Mouse (Mus musculus) adrenal gland, postnatal 4 days (tissue): ENCODE results near the gene Ddt. TPM values are rescaled to one million over a fixed set of nuclear protein-coding genes. Genes with fewer than 3 reads are reported as not detected.

ENCODE experiments used
- DNase-seq, 2 experiments: peaks; one replicate each; pipeline ENCODE4 v3.0.0; 2021 to 2022; ENCODE audit warnings: low spot score in 2 of 2, mixed read lengths in 2 of 2
- long read RNA-seq, 2 experiments: library from polyadenylated mRNA; stranded (forward); transcript quantifications; one replicate each; pipeline ENCODE4 v2.0.0; 2021
- total RNA-seq, 2 experiments: library from RNA; stranded (reverse); gene quantifications; 2 replicates each; pipeline ENCODE4 v1.2.3; 2021

The Ddt gene
- 10 to 100 TPM; 57.0 to 67.9 TPM for total RNA-seq
- long read RNA-seq, experiment 1, transcript Ddt-201 (3 exons, 649 nt): major isoform, 45 of 50 reads
- long read RNA-seq, experiment 1, partial matches to known transcripts: 0 of 50 reads
- long read RNA-seq, experiment 1, other reads (novel, unspliced or antisense): 4 of 50 reads
- long read RNA-seq, experiment 2, transcript Ddt-201 (3 exons, 649 nt): major isoform, 29 of 29 reads
- long read RNA-seq, experiment 2, partial matches to known transcripts: 0 of 29 reads
- long read RNA-seq, experiment 2, other reads (novel, unspliced or antisense): 0 of 29 reads

DNA sequence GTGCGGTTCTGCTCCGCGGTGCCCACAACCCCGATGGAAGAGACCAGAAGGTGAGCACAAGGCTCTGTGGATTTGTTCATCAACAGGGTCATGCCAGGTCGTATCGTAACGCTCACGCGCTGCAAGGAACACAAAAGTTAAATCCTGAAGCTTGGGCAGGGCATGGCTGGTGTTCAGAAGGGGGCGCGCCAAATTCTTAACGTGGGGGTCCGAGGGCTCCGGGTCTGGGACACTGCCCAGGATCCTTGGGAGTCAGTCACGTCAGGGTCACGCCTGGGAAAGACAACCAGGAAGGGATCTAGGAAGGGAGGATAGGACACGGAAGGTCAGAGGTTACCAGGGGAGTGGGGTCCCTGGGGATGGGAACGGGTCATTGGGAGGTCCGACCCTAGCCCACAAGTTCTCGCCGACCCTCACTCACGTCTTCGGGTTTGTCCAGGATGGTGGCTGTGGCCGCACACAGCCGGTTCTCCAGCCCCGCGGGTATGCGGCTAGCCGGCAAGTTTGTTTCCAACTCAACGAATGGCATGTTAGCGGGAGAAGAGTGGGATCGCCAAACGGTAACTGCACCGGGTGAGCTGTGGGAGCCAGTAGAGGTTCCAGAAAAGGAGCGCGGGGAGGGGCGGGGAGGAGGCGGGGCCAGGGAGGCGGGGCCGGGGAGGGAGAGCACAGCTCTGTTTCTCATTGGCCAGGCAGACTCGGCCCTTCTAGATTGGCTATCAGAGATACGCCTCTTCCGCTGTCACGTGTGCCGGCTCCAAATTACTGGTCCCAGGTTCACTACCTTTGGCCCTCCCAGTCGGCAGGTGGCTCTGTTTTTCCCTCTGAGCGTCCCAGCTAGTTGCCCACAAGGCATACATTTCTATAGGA is at the start of gene Ddt:
Gene Ddt, minus strand, starts transcription at position 620 of the 870 bp plus-strand sequence.
- peak; percentile 68 to 74 for DNase-seq

DNA sequence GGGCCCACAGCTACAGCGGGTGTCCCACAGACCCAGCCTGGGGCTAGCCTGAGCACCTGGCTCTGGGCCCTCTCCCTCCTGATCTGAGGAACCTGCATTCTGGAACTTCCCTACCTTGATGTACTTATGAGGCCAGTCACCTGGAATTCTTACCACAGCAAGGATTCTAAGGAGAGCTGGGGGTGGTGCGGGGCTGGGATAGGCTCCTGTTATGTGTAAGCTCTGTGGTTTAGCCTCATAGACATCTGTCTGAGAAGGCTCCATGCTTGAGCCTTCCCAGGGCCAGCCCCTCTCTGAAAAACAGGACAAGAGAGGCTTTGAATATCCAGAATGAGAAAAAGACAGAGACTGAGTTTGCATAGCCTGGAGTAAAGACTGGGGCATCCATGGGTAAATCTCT is 49.2 kb upstream of the Ddt start, which contains the start of gene Gstt4:
Gene Gstt4, minus strand, starts transcription at position 101 of the 400 bp plus-strand sequence.
- no peak for DNase-seq

DNA sequence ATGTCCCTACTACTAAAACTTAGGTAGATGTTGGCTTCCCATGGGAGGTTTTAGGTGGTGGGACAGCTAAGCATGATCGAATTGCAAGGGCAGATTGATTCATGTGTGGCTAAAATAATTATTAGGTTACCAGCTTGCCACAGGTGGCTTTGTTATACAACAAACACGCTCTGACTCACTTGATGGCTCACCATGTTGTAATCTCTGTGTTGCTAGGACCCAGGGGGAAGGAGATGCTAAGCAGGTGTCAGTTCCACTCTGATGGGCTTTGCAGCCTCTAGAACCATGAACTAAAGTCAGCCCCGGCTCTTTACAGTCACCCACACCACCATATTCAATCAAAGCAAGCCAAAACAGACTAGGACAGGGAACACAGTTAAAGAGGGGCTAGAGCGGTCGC is 46.7 kb upstream of the Ddt start:
- no peak for DNase-seq

DNA sequence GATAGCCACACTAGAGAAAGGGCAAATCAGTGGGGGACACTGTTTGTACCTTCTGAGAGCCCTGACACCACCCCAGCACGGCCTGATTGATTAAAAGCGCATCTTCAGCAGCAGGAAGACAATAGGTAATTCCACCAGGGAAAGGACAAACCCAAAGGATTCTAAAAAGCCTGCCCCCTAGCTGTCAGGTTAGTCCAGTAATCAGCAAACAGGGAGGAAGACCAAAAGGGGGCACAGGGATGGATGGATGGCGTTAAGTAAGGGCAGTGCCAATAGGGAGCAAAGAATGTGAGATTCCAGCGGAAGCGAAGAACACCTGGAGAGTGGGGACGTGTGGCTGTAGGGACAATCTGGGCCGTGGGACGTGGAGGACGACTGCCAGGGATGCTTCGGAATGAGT is 45.4 kb upstream of the Ddt start:
- DNase-seq: no peak

DNA sequence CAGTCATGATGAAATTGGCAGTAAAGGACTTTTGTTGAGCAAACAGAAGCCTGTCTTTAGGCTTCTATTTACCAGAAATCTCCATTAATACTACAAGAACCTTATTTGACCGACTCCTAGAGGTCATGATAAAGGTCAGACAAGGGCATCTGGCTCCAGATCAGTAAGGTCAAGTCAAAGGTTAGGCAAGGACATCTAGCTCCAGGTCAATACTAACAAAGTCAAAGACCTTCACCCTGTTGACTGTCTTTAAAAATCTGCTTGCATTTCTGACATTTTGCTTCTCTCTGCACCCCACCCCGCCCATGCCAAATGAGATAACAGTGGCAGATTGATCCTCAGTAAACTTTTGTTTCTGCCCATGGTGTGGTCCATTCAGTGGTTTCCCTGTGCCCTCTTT is 31.0 kb upstream of the Ddt start:
- no peak for DNase-seq

DNA sequence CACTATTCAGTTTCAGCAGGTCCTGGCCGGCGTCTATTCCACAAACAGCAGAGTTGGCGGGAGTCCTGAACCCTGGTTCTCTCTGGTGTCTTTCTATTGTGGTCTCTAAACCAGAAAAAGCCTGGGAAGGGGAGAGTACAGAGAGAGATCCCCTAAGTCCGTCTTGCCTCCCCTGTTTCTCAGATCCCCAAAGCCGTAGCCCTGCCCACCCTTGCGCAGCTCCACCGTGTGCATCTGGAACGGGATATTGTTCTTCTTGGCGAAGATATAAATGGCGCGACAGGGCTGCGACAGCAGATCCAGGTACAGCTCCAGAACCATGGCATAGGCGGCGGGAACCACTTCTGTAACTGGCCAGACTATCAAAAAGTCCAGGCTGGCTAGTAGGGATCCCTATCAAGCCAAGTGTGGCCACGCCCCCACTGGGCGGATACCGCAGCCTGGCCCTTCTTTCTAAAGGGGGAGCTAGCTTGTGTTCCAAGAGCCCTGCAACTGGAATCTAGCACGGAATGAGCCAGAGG is 25.0 kb upstream of the Ddt start, which contains the start of gene Gstt1:
Gene Gstt1, minus strand, starts transcription at position 409 of the 521 bp plus-strand sequence.
- peak in 1 of 2 experiments; percentile 15 for DNase-seq

DNA sequence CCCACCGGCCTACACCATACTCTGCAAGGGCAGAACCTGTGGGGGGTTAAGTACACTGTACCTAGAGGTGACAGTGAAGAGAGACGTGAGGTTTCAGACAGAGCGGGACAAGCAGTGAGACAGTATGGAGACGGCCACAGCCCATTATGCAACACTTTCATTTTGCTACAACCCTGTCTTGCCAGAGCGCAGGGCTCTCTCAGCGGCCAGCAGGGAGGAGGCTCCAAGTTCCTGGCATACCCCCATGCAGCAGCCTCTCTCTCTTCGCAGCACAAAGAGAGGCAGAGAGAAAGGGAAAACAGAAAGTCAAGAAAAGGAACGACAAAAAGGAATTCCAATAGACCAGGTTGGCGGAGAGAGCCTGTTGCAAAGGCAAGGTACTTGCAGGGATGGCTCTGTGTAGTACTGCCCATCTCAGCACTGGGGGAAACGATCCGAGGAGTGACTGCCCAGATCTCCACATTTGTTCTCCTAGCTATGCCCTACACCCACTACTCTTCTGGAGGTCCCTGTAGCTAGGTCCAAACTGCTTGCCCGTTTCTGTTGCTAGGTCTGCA is 24.5 kb upstream of the Ddt start:
- DNase-seq: peak in 1 of 2 experiments; percentile 13

DNA sequence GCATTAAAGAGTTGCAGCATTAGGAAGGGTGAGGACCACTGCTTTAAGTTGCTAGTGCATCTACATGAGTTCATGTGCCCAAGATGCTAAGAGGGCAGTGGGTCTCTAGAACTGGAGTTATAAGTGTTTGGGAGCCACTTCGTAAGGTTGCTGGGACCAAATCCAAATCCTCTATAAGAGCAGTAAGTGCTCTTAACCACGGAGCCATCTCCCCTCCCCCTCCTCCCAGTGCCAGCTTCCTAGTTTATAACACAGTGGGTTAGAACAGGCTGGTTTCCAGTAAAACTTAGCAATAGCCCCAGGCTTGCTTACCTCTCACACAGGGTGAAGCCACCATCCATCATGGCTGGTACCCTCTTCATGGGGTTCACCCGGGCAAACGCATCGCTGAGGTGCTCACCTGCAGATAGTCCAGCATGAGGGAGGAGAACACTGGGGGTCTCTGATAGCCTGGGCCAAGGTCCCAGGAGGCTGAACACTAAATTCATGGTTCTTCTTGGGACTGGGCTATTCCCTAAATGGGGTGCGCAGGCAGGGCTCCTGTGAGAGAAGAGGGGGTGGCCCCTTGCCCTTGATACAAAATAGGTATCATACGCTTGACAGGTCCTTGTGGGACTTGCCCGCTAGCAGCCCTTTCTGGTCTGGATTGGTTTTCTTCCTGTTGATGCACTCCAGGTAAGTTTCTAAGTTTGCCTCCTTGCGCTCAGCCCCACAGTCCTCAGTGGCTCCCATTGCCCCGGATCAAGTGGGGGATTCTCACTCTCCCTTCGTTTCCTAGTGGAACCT is 23.7 kb upstream of the Ddt start:
- DNase-seq: no peak

DNA sequence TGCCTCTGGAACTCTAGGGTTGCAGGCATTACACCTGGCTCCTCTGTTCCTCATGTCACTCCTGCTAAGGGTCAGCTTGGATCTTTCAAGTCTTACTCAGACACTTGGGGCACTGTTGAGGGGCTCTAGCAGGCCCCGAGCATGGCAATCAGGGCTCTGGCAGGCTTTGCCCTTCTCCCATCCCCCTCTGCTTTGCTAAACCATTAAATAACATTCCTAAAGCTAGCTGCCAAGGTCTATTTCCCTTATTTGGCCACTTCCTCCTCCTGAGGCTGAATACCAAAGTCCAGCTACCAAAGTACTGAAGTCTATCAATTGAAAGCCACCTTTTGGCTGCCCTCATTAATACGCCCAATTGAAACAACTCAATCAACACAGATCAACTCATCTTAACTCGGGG is 21.7 kb upstream of the Ddt start:
- no peak for DNase-seq

DNA sequence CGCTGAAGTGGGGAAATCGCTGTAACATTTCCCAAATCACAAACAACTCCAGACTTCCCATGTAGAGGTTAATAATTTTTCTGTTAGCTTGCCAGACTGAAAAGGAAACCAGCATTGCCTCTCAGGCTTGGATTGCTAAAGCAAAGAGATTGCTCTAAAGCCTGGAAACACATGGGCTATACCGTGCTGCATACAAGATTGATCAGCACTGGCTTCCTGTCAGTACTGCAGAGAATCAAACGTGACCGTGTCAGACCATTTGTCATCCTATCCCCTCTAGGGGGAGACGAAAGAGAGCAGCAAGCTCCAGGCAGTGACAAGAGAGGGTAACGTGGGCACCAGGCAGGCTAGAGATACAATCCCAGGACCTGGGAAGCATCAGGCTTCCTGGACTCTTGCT is 17.6 kb upstream of the Ddt start:
- DNase-seq: no peak

DNA sequence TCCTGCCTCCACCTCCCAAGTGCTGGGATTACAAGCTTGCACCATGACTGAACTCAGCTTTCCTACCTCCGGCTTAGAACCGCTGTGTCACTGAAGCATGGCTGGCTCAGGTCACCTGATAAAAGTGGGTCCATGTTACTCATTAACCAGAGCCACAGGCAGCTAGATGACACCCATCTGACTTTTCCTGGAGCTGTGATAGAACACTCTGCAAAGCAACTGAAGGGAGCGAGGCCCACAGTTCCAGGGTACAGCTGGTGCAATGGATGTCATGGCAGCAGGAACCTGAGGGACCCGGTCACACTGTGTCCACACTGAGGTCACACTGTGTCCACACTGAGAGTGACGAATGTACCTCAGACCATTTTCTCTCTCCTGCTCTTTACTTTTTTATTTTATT is 16.6 kb upstream of the Ddt start:
- DNase-seq: no peak

DNA sequence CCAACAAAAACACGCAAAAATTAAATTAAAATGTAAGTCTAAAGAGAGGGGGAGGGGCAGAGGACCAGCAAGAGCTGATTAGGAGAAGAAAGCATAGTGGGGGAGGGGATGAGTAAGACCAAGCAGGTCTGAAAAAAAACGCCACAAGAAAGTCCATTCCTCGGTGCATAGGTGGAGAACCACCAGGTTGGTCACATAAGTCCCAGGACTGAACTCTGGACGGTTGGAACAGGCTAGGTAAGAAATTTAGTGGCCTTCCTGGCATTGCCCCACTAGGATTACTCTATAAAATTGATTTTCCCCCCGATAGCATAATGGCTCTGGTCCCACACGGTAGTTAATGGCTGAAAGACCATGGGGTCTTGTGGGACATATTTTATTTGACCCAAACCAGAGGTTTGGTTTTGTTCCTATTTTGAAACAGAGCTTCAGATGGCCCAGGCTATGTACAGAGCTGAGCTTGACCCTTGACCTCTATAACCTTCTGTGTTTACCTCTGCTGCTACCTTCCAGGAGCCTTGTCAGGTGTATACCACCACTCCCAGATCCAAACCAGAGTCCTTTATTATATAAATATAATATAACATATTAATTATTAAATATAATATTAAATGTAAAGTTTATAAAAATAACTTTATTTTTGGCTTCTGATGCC is 16.0 kb upstream of the Ddt start:
- DNase-seq: no peak

DNA sequence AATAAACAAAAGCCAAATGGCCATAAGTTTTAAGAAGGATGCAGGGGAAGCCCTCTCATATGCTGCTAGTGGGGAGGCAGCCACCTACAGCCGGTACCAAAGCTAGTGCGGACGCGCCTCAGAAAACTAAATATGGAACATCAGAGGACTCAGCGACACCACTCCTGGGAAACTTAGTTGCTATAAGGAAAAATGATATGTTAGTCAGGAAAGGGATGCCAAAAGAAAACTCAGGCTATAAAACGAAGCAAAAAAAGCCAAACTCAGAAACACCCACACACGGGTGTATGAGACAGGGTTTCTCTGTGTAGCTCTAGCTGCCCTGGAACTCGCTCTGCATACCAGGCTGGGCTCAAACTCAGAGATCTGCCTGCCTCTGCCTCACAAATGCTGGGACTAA is 15.1 kb upstream of the Ddt start:
- DNase-seq: no peak

DNA sequence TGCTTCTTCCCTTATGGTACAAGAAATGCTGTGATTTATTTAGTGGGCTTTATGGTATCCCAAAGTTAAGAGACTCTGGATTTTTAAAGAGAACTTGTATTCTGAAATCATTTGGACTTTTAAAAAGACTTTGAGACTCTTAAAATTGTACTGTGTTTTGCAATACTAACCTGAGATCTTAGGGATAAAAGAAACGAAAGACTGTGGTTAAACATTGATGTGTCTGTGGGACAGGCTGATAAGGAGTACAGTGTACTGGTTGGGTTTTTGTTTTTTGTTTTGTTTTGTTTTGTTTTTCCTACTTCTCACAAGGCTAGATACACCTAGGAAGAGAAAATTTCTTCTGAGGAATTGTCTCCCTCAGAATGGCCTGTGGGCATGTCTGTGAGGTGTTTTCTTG is 12.2 kb upstream of the Ddt start:
- DNase-seq: no peak

DNA sequence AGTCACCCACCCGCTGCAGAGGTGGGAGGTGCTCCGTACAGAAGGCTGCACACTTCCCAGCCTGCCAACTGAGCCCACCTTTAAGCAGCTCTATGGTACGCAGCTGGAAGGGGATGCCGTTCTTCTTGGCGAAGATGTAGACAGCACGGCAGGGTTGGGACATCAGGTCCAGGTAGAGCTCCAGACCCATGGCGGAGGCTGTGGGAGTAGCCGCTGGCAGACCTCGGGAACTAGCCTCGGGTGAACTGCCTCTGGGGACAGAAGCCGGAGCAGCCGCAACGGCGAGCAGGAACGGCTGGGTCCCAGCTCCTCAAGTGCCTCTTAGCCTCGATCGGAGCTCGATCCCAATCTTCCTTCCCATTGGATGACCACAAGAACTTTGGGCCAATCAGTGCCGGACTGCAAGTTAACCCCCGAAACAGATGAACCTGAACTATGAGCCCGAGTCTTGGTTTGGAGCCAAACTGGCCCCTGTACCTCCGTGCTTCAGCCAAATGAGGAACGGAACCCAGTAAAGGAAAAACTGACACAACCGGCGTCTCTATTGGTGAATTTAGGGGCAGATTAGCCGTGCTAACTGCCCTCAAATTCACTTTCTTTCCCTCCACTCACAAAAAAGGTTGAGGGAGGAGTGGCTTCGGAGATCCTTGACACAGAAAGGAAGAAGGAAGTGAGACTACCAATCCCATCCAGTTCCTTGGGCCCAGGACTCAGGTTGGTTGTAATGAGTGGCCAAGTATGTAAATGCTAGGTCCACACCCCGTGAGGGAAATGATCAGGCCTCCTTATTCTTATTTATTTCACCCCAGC is 7.8 kb upstream of the Ddt start, which contains the start of the genes Gm20441 and Gstt3:
Gene Gm20441, minus strand, starts transcription at position 186 of the 810 bp plus-strand sequence.
Gene Gstt3, minus strand, starts transcription at position 646 of the 810 bp plus-strand sequence.
- DNase-seq: peak in 1 of 2 experiments; percentile 38

DNA sequence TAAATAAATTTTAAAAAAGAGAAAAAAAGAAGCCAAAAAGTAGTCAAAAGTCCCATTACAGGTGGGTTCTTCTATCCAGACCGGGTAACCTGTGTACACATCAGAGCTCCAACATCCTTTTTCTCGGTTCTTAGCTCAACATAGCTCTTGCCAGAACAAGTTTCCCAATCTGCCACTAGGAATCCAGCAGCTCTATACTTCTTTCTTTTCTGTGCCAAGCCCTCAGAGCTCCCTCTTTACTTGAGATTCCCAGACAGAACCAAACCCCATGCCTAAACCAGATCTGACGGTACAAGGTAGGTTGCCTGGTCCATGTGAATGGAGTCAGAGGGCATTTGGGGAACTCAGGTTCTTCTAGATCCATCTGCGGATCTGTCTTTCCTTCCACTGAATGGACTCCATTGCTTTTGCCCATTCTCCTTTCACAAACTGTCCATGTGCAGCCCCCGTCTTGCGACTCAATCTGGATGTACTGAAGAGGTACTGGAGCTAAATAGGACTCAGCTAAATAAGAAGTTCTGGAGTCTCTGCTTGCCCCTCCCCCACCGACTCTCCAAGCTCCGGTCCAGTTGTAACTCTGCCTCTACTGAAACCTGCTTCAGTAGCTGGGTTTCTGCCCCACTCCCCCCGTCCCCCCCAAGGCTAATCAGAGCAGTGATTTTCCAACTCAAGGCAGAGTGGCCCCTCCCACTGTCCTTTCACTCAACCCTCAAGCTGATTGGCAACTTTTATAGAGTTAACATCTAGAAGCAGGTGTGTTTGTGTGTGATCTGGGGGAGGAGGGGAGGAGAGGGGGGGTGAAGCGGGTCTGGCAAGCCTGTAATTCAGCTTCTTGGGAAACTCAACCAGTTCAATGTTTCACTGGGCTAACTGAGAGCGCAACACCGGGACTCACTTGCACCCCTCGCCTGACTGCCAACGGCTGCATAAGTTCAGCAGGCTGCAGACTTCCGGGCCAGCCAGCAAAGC is 6.3 kb upstream of the Ddt start:
- no peak for DNase-seq

DNA sequence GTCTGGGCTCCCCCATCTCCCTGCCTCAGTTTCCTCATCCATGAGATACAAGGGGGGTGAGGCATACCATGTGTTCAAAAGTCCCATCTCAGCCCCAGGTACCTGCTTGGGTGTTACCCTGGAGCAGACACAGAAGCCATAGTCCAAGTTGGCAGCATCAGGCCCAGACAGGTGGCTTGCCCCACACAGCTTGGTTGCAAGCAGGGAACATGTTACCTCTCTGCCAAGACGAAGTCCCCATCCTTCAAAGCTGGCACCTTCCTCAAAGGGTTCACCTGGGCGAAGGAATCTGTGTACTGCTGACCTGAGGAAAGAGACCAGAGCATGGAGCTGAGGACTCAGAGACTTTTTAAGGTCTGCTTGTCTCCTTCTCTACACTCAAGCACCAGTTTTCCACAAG is 4.7 kb upstream of the Ddt start:
- DNase-seq: no peak

DNA sequence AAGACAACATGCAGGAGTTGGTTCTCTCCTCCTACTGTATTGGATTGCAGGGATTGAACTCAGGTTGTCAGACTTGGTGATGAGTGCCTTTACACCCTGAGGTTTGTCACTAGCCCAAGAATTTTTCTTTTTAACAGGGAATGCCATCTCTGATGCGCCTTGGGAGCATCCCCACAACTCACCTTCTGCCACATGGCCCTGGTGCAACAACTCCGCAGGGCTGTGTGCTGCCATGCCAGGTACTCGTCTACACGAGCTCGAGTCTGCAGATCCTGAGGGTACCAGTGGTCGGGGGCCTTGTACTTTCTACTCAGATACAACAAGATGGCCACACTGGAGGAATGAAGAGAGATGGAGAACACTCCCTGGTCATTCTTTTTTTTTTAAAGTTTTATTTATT is 3.3 kb upstream of the Ddt start:
- DNase-seq: no peak
